Mouse (Mus musculus): ENCODE measurements around the gene Cyp2d22. TPM values are rescaled to one million over a fixed set of nuclear protein-coding genes. Genes with fewer than 3 reads are reported as not detected.
A peak's percentile ranks its signal among the peaks of the same experiment; 100 is the strongest.

Cyp2d22 gene
- total RNA-seq, 4 experiments from 2014 or later = 7.2 to 14.5 (median 11.5) TPM

DNA sequence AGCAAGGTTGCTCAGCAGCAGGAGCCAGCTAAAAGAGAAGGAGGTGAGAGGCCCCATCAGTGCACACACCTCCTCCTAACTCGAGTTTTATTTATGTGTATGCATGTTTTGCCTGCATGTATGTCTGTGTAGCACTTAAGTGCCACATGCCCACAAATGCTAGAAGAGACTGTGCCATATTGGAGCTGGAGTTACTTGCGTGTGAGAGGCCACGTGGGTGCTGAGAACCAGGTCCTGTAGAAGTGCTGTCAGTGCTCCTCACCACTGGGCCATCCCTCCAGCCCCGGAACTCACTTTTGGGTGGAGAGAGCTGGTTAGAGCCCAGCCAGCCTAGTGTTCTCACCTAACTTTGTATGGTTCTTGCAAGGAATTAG, 32.8 kb downstream of the Cyp2d22 start:
- DNase-seq (ENCODE audit: low spot score in 2 of 2) = no peak

- no peak for DNase-seq (ENCODE audit: low spot score in 2 of 2)
Observed at GRCm38 (mm10) chr15:82346580-82347302, 33.3 kb downstream of the Cyp2d22 start.

- DNase-seq (ENCODE audit: low spot score in 2 of 2) = peak; percentile 96 to 97
Observed at GRCm38 (mm10) chr15:82345820-82346470, 34.1 kb downstream of the Cyp2d22 start.

GRCm38 (mm10) chr15:82344971-82345370, 35.1 kb downstream of the Cyp2d22 start:
- no peak for DNase-seq (ENCODE audit: low spot score in 2 of 2)

DNA sequence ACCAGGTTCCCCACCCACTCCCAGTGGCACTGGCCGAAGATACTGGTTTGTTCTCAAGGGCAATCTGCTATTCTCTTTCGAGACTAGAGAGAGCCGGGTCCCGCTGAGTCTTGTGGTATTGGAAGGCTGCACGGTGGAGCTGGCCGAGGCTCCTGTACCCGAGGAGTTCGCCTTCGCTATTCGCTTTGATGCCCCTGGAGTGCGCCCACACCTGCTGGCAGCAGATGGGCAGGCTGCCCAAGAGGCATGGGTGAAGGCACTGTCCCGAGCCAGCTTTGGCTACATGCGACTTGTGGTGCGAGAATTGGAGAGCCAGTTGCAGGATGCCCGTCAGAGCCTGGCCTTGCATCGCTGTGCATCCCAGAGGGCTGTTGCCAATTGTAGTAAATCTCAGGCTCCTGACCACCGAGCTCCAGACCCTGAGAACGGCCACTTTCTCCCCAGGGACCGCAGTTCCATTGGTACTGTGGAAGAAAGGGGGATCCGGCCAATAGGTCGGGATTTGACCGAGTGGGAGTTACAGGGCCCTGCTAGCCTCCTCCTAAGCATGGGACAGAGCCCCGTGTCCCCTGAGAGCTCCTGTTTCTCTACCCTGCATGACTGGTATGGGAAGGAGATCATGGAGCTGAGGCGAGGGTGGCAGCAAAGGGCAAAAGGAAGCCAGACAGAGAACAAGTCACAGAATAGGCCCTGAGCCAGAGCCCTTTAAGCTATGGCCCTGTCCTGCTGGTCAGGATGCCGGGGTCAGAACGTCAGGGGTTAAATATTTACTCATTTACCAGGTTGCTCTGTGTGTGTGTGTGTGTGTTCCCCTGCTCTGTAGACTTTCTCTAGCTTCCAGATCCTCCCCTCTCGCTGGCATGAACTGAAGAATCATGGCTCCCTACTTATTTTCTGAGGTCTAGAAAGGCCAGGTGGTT, 36.4 kb downstream of the Cyp2d22 start:
- no peak for DNase-seq (ENCODE audit: low spot score in 2 of 2)

DNA sequence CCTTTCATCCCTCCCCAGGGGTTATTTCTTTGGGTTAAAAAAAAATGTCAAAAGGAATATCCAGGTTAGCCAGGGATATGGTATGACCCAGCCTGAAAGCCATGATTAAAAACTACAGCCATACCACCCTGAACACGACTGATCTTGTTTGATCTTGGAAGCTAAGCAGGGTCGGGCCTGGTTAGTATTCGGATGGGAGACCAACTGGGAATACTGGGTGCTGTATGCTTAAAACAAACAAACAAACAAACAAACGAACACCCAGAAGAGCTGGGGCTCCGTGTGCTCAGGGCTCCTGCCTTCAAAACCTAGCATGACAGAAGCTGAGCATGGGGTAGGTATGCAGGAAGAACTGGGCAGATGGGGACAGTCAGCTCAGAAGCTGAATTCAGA, 37.5 kb downstream of the Cyp2d22 start:
- DNase-seq (ENCODE audit: low spot score in 2 of 2) = no peak

DNA sequence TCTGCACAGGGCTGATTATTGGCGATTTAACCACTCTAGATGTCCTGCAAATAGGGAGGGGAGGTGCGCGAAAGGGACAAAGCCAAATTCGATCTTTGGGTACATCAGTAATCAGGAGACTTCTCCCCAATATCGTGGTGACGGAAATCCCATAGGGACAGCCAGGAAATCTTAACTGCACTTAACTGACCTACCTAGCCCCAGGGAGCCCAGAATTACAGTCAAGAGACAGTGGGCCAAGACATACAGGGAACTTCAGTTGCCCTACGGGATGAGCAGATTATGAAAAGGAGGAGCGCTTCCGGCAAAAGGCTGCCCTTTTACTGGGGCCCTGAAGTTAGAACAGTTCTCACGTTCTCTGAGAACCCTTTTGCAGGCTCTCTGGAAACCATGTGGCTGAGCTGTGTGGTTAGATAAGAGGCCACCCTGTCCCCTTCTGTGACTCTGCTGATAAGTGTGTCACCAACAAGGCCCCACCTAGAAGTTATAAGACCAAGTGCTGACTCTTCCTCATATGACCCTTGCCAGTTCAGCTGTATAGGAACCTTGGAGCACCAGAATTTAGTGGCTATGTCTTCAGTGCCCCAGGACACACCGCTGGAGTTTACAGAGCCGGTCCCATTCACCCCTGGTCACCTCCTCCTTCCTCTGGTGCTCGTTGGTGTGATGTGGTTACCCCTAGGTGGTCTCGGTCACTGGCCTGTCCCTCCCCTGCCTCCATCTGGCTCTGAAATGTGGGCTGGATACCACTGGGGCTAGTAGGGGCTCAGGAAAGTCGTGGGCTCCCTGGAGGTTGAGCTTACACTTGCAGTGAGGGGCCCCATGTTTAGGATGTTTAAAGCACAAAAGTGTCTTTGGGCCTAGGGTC, 38.2 kb downstream of the Cyp2d22 start:
- no peak for DNase-seq (ENCODE audit: low spot score in 2 of 2)

DNA sequence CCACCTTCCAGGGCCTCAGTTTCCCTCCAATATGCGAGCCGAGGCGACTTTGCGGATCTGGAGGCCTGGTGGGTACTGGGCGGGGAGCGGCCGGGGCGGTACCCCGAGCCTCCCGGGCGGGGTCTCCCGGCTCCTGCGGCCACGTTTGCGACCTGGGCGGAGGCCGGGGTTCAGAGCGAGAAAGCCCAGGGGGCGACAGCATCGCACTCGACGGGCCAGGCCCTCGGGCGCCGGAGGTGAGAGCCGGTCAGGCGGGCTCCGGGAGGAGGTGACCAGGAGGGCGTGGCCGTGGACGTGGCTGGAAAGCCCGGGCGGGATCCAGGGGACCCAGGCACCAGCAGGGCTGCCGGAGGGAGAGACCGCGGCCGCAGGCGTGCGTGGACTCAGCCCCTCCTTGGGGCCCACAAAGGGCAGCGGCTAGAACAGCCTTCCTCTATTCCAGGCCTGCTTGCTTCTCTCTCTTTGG, 39.0 kb downstream of the Cyp2d22 start:
- peak in 1 of 2 experiments; percentile 50 for DNase-seq (ENCODE audit: low spot score in 2 of 2)

- no peak for DNase-seq (ENCODE audit: low spot score in 2 of 2)
Observed at GRCm38 (mm10) chr15:82340414-82341035, 39.5 kb downstream of the Cyp2d22 start.

DNA sequence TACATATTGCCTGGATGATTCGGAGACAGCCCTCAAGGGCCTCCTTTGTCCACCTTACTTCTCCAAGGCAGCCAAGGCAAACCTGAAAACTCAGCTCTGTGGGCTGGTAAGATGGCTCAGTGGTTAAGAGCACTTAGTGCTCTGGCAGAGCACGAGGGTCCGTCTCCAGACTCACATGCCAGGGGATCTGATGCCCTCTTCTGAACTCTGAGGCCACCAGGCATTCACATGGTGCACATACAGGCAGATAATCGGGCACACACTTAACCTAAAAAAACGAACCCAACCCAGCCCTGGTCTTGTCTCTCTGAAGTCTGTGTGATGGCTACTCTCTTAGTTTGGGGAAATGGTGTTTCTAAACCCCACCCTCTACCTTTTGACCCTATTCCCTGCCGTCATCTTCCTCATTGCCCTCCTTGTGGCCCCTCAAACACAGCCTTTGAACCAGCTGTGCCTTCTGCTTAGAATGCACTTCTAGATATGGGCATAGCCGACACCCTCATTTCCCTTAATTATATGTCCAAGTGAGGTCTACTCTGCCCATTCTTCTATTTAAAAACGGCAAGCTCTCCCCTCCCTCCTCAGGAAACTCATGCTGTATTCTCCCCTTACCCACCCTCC, 40.3 kb downstream of the Cyp2d22 start:
- DNase-seq (ENCODE audit: low spot score in 2 of 2) = no peak

GRCm38 (mm10) chr15:82339150-82339549, 40.9 kb downstream of the Cyp2d22 start:
- no peak for DNase-seq (ENCODE audit: low spot score in 2 of 2)

DNA sequence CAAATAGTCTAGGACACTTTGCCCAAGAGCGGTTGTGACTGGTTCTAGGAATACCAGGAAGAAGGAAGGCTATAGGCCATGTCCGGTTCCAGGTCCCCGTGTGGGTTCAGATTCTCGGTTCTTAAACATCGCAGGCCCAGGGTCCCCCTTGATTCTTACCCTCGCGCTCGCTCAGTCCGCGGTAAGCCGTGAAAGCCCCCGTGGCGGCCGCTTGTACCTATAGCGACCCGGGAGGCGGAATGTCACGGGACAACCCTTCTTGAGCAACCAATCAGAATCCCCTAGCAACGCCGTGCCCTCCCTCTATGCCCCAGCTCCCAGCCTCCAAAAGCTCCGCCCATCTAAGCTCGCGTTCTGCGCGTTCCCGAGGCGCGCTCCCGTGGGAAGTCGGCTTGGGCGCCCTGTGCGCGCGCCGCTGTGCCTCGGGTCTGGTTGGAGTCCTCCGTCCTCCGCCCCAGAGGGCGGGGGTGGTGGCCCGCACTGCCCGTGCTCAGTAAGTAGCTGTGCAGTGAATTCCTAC, 41.4 kb downstream of the Cyp2d22 start, which contains the start of the genes Naga, Pheta2 and Smdt1:
Gene Naga (minus strand): TSS at position 333 of the 520 bp plus-strand sequence.
Gene Pheta2 (plus strand): TSS at position 350 of the 520 bp plus-strand sequence.
Gene Smdt1 (plus strand): TSS at position 367 of the 520 bp plus-strand sequence.
- DNase-seq (ENCODE audit: low spot score in 2 of 2) = peak; percentile 94 to 97

- no peak for DNase-seq (ENCODE audit: low spot score in 2 of 2)
Observed at GRCm38 (mm10) chr15:82337875-82338274, 42.2 kb downstream of the Cyp2d22 start.

DNA sequence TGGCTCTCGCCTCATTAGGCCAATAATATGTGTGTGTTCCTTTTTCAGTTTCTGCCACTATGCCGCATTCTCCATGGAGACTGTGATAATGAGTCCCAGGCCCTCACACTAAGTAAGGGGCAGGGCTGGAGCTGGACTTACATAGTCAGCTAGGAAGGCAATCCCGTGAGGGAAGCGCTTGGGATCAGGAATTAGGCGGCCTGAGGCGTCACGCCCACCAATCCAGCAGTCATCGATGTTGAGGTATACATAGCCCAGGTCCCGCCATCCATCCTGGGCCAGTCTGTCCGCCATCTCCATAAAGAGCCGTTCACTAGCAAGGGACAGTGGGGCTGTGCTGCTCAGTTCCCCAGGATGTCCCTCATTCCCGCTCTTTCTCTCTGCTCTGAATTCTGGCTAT, 43.4 kb downstream of the Cyp2d22 start:
- DNase-seq (ENCODE audit: low spot score in 2 of 2) = no peak

GRCm38 (mm10) chr15:82335194-82335593, 44.9 kb downstream of the Cyp2d22 start:
- DNase-seq (ENCODE audit: low spot score in 2 of 2) = no peak

GRCm38 (mm10) chr15:82325382-82325781, 54.7 kb downstream of the Cyp2d22 start:
- DNase-seq (ENCODE audit: low spot score in 2 of 2) = no peak

GRCm38 (mm10) chr15:82322195-82322594, 57.9 kb downstream of the Cyp2d22 start:
- no peak for DNase-seq (ENCODE audit: low spot score in 2 of 2)
